Mouse (Mus musculus): ENCODE results near the gene Ttc28. TPM values are rescaled to one million over a fixed set of nuclear protein-coding genes. Genes with fewer than 3 reads are reported as not detected.

Gene Ttc28
- total RNA-seq, 2 experiments from 2014 or later: 20.5 to 21.6 TPM

- intact Hi-C loops (cut with DNase I): no loop called here
Observed at GRCm38 (mm10) chr5:111142837-111143236, 263.2 kb downstream of the Ttc28 start.

GRCm38 (mm10) chr5:111144411-111144810 is 264.8 kb downstream of the Ttc28 start:
- no peak for DNase-seq
- intact Hi-C loops (cut with DNase I): no loop called here

More at GRCm38 (mm10) chr5:111142837-111143236, 263.2 kb downstream of the Ttc28 start:
- no peak for DNase-seq

- intact Hi-C loops (cut with DNase I): loop anchor here (5.0 kb wide), 1 partner anchor 57 kb away; no protein-coding TSS in a partner anchor
- no peak for DNase-seq
Observed at GRCm38 (mm10) chr5:111150581-111150980, 271.0 kb downstream of the Ttc28 start.

- no peak for DNase-seq
- intact Hi-C loops (cut with DNase I): loop anchor here (5.0 kb wide), 1 partner anchor 55 kb away; no protein-coding TSS in a partner anchor
Observed at GRCm38 (mm10) chr5:111151882-111152759, 272.5 kb downstream of the Ttc28 start.

GRCm38 (mm10) chr5:111154586-111154985 is 275.0 kb downstream of the Ttc28 start:
- intact Hi-C loops (cut with DNase I): loop anchor here (5.0 kb wide), 1 partner anchor 53 kb away; no protein-coding TSS in a partner anchor
- peak; percentile 61 for DNase-seq

- no peak for DNase-seq
- intact Hi-C loops (cut with DNase I): loop anchor here (5.0 kb wide), 1 partner anchor 43 kb away; no protein-coding TSS in a partner anchor
Observed at GRCm38 (mm10) chr5:111155271-111155670, 275.7 kb downstream of the Ttc28 start.

GRCm38 (mm10) chr5:111155928-111156327 is 276.3 kb downstream of the Ttc28 start:
- DNase-seq: no peak
- intact Hi-C loops (cut with DNase I): loop anchor here (5.0 kb wide), 1 partner anchor 44 kb away; no protein-coding TSS in a partner anchor

- intact Hi-C loops (cut with DNase I): loop anchor here (5.0 kb wide), 1 partner anchor 46 kb away; no protein-coding TSS in a partner anchor
- DNase-seq: no peak
Observed at GRCm38 (mm10) chr5:111158266-111158665, 278.7 kb downstream of the Ttc28 start.

- intact Hi-C loops (cut with DNase I): loop anchor here (5.0 kb wide), 1 partner anchor 47 kb away; no protein-coding TSS in a partner anchor
Observed at GRCm38 (mm10) chr5:111159628-111160321, 280.2 kb downstream of the Ttc28 start.

GRCm38 (mm10) chr5:111161146-111161930 is 281.7 kb downstream of the Ttc28 start:
- intact Hi-C loops (cut with DNase I): no loop called here
- DNase-seq: no peak

More at GRCm38 (mm10) chr5:111159628-111160321, 280.2 kb downstream of the Ttc28 start:
- no peak for DNase-seq

GRCm38 (mm10) chr5:111162857-111163256 is 283.3 kb downstream of the Ttc28 start:
- DNase-seq: no peak
- intact Hi-C loops (cut with DNase I): no loop called here

- DNase-seq: no peak
- intact Hi-C loops (cut with DNase I): no loop called here
Observed at GRCm38 (mm10) chr5:111163377-111163776, 283.8 kb downstream of the Ttc28 start.

GRCm38 (mm10) chr5:111164348-111164920 is 284.8 kb downstream of the Ttc28 start:
- intact Hi-C loops (cut with DNase I): no loop called here
- DNase-seq: no peak

- intact Hi-C loops (cut with DNase I): no loop called here
Observed at GRCm38 (mm10) chr5:111170383-111170782, 290.8 kb downstream of the Ttc28 start.

GRCm38 (mm10) chr5:111175410-111175809 is 295.8 kb downstream of the Ttc28 start:
- DNase-seq: no peak
- intact Hi-C loops (cut with DNase I): no loop called here

More at GRCm38 (mm10) chr5:111170383-111170782, 290.8 kb downstream of the Ttc28 start:
- no peak for DNase-seq

- intact Hi-C loops (cut with DNase I): no loop called here
- DNase-seq: no peak
Observed at GRCm38 (mm10) chr5:111175842-111176241, 296.2 kb downstream of the Ttc28 start.

- intact Hi-C loops (cut with DNase I): no loop called here
- DNase-seq: no peak
Observed at GRCm38 (mm10) chr5:111176441-111176840, 296.8 kb downstream of the Ttc28 start.

GRCm38 (mm10) chr5:111178324-111179076 is 298.9 kb downstream of the Ttc28 start:
- DNase-seq: peak; percentile 51 to 60
- intact Hi-C loops (cut with DNase I): no loop called here

GRCm38 (mm10) chr5:111179651-111180050 is 300.0 kb downstream of the Ttc28 start:
- intact Hi-C loops (cut with DNase I): no loop called here
- DNase-seq: no peak

Data from heart, postnatal 14 days (tissue).